In genomic region chr2:58159880-58160279, GRCm38 (mm10) we compare ENCODE assay signal across 9 mouse cellular contexts. TPM values are rescaled to one million over a fixed set of nuclear protein-coding genes. Genes with fewer than 3 reads are reported as not detected.
A peak's percentile ranks its signal among the peaks of the same experiment; 100 is the strongest.
DNase-seq lines count a peak whose midpoint lies in the region; ATAC-seq lines count a peak whose summit lies in the region.
"Had no signal": no experiment of that assay in that cellular context is flagged by ENCODE, and none has a peak within 500 bp of the region (broad histone marks: within the 10 kb centered on the region; RNA-seq: fewer than 3 reads in every experiment).

No protein-coding gene starts in this region.

- no peaks in the 10 kb centered on the region for H3K27me3 ChIP-seq in forebrain, embryonic 11.5 days (ENCODE audit: control insufficient read depth, insufficient read depth, low read length)

- no peak overlapping the region for H3K4me3 ChIP-seq in forebrain, embryonic 11.5 days (ENCODE audit: low read depth, low read length)
- H3K4me3 ChIP-seq: erythroblast, embryonic 14.5 days had no signal

- H3K4me1 ChIP-seq in forebrain, embryonic 11.5 days (replicated peaks; ENCODE audit: control insufficient read depth, insufficient read depth, low read length), result no peaks in the 10 kb centered on the region

- H3K27ac ChIP-seq in forebrain, embryonic 11.5 days (ENCODE audit: low read depth, low read length), result no peak overlapping the region

- H3K4me2 ChIP-seq in forebrain, embryonic 11.5 days (ENCODE audit: low read depth, low read length, severe bottlenecking), result no peak overlapping the region

- no peak overlapping the region for H3K9ac ChIP-seq in forebrain, embryonic 11.5 days (ENCODE audit: low read length)

- no peaks in the 10 kb centered on the region for H3K36me3 ChIP-seq in forebrain, embryonic 11.5 days (ENCODE audit: control insufficient read depth, insufficient read depth, low read length)

- intact Hi-C loops in left cerebral cortex, postnatal 10 days (cut with DNase I), result no loop called here

- DNase-seq in adrenal gland, postnatal 14 days, result peak; percentile 18
- DNase-seq in adrenal gland, postnatal 25 days, result no peak
- DNase-seq in lung, postnatal 10 days, result peak; percentile 32
- DNase-seq in spleen, postnatal 14 days (ENCODE audit: low spot score in 2 of 2), result peak; percentile 58
- DNase-seq in frontal cortex, postnatal 14 days (ENCODE audit: low spot score in 2 of 2), result no peak
- DNase-seq in left cerebral cortex, postnatal 10 days (ENCODE audit: extremely low spot score in 1 of 2, low spot score in 2 of 2), result no peak
- DNase-seq in forebrain, embryonic 11.5 days (ENCODE audit: low spot score), result no peak

- 92% methylated on average over 13 of the region's 13 CpGs for WGBS in forebrain, embryonic 11.5 days

- no peaks in the 10 kb centered on the region for H3K9me3 ChIP-seq in forebrain, embryonic 11.5 days (ENCODE audit: control insufficient read depth, low read length)

- ATAC-seq in activated CD4-positive, CD25-positive, alpha-beta regulatory T cell, adult 4 months, result peak; percentile 23
- ATAC-seq in forebrain, embryonic 11.5 days (replicated peaks; ENCODE audit: low FRiP score), result no peak

RNA-seq across cellular contexts. Expression of gene Cytip, which starts 35.5 kb away (rescaled TPM):
- 10.5 and 27.2 TPM in 2 replicates for total RNA-seq in adrenal gland, postnatal 14 days (2021)
- total RNA-seq in adrenal gland, postnatal 25 days (2021), result 10.7 and 15.0 TPM in 2 replicates
- 100 to 1,000 TPM; 474 to 522 TPM for polyA plus RNA-seq in activated CD4-positive, CD25-positive, alpha-beta regulatory T cell, adult 4 months (2017; shearing (Covaris generic))
- total RNA-seq in left cerebral cortex, postnatal 10 days (2021), result under 1 TPM; 0.09 to 0.20 TPM
- 0.21 TPM in 1 of 2 replicates, not detected in the other for polyA plus RNA-seq in forebrain, embryonic 11.5 days (2014; fragmentation: Nextera tagmentation; extraction: Ambion mirVana)
- polyA plus RNA-seq: erythroblast, embryonic 14.5 days had no signal

Comparison
In these comparisons a context has a peak if more than half of its experiments do, and no peak if none do; other contexts are left out.
1. DNase-seq: peak in adrenal gland, postnatal 14 days (single experiment), lung, postnatal 10 days (single experiment) and spleen, postnatal 14 days (2 of 2); none in adrenal gland, postnatal 25 days (single experiment), frontal cortex, postnatal 14 days (0 of 2), left cerebral cortex, postnatal 10 days (0 of 2) and forebrain, embryonic 11.5 days (single experiment).